Mouse (Mus musculus) testis, adult 2 months (tissue): ENCODE measurements at regions not wholly inside any gene's neighbourhood (a gene's known extent, or its start where the extent isn't known, plus 50 kb on each side); places are given as distances from the start of the nearest gene placed in this dataset.

Experiments
- CTCF ChIP-seq: fragments of 200-500 bp; IDR thresholded peaks from 2 replicates; pipeline ENCODE4 v1.5.1; 2012; ENCODE audit warnings: low read depth, mild to moderate bottlenecking, inconsistent platforms, low read length, moderate library complexity; ENCODE audit not compliant: control insufficient read depth, insufficient read depth, insufficient replicate concordance
- POLR2A ChIP-seq: fragments of 200-500 bp; IDR thresholded peaks from 2 replicates; pipeline ENCODE4 v1.6.1; 2012; ENCODE audit warnings: low read depth, mild to moderate bottlenecking, inconsistent platforms, low read length, moderate library complexity; ENCODE audit not compliant: control insufficient read depth

DNA sequence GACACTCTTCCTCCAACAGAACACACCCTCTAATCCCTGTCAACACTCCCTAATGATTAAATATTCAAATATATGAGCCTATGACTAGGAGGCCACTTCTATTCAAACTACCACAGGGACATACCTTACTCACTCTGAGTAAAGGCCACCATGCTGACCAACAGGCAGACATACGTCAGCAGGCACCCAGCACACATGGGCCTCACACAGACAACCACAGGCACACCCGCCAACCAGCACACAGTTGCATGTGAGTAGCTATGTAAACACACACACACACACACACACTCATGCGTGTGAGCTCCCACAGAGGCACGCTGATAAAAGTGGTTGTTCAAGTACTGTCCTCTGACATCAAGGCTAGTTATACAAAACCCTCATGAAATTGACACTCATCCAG, 89.8 kb downstream of the Rap2a start:
- TF ChIP-seq CTCF (no peak), POLR2A (no peak)
